Mouse (Mus musculus) urinary bladder, adult 2 months (tissue): ENCODE results near the gene Ikzf1. TPM values are rescaled to one million over a fixed set of nuclear protein-coding genes. Genes with fewer than 3 reads are reported as not detected.

ENCODE experiments used
- DNase-seq: peaks from one replicate; pipeline ENCODE4 v3.0.0; 2022; ENCODE audit warnings: low spot score
- polyA plus RNA-seq: library from polyadenylated mRNA; depleted of rRNA; stranded (reverse); fragments of >200 nt; gene quantifications from 2 replicates; pipeline ENCODE4 v1.2.3, GENCODE M21; 2012

Gene Ikzf1
- polyA plus RNA-seq, 1 experiment: 3.9 TPM

DNA sequence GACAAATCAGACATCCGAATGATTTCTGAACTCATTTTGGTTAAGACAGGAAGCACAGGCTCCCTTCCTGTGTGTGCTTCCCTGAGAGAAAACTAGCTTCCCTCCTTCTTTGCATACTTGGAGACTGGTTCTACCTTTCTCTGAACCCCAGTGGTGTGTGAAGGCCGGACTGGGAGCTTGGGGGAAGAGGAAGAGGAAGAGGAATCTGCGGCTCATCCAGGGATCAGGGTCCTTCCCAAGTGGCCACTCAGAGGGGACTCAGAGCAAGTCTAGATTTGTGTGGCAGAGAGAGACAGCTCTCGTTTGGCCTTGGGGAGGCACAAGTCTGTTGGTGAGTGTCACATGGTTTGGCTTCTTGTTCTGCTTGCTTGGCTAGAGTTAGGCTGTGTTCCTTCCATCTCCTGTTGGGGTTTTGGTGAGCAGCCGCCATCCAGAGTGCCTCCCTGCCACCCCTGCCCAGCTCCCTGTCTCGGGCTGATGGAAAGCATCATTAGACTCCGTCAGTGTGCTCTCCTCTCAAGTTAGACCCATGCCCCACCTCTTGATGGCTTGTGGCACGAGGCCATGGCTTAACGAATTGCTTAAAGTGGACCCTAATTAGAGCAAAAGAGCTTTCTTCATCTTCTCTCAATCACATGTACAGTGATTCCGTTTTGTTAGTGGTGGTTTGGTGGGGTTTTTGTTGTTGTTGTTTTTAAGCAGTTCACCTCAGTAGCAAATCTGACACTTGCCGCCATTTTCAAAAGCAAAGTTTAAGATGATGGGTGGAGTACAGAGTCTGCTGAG is 5.4 kb downstream of the Ikzf1 start:
- DNase-seq: no peak

GRCm38 (mm10) chr11:11690845-11691196 is 6.0 kb downstream of the Ikzf1 start:
- DNase-seq: no peak

DNA sequence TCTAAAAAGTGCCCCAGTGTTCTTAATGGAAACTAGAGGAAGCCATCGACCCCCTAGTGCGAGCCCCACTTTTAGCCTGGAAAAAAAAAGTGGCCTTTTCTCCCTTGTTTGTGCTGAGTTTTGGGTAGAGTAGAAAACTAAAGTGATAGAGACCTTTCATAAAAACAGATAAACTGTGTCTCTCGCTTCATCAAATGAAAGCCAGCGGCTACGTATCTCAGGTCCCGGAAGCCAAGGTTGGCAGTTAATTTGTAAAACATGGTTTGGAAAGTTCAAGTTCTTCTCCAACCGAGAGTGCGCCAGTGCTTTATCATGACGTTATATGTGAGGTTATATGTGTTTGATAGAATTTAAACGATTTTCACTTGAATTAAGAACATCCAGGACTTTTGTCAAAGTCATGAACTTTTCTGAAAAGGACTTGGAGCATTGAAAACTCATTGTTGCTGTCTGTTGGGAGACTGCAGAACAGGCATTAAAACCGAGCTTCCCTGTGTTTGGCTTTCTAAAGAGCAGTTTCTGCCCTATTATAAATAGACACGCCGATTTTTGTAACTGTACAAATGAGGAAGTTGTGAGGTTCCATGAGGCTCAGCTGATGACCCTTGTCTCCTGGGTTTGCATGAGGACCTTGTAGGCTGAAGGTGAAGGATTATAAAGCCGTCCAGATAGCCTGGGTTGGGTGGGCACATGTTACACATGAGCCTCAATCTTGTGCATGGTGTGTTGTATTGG is 6.7 kb downstream of the Ikzf1 start:
- no peak for DNase-seq

- DNase-seq: no peak
These were observed 7.9 kb downstream of the Ikzf1 start for GRCm38 (mm10) chr11:11692558-11693166.

DNA sequence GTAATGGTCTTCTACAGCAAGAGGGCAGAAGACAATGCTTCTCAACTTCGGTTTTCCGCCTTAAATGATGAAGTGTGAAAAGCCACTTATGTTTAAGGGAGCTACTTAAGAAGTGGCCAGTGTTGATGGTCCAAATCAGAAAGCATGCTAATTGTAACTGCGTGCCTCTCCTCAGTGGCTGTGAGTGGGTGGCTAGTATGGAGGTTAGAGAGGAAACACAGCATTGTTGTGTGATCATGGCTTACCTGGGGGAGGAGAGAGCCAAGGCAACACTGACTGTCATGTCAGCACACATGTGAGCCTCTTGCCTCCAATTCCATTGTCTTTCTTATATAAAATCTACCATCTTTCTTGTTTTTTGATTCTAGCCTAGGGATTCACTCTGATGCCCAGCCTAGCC is 8.6 kb downstream of the Ikzf1 start:
- DNase-seq: no peak

GRCm38 (mm10) chr11:11694072-11694471 is 9.3 kb downstream of the Ikzf1 start:
- DNase-seq: no peak

DNA sequence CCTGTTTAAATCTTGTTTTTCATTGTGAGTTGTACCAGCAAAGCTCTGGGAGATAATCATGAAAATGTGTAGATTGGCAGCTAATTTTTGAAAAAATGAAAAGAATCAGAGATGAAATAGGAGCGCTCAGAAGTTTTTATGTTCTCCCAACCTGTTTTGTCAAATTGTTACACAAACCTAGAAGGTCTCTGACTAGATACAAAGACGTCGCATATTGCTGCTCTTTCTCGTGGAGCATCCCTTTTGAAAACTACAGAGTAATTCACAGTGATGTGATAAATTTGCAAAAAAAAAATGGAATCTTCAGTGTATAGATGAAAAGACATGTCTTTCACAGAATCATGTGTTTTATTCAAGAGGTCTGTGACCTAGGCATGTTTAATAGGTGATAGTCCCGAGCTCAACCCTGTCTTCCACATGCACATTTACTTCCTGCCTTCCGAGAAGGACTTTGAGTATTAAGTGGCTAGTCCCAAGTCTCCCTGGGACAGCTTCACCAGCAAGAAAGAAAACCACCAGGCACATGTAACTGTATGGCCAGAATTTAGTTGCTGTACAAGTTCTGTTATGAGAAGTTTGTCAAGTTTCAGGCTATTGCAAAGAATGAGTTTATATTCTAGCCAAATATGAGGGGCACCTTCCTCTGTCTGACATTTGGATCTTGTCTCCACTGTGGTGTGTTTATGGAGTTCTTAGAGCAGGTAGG is 9.8 kb downstream of the Ikzf1 start:
- no peak for DNase-seq

GRCm38 (mm10) chr11:11695211-11695887 is 10.5 kb downstream of the Ikzf1 start:
- no peak for DNase-seq

GRCm38 (mm10) chr11:11695907-11696306 is 11.1 kb downstream of the Ikzf1 start:
- no peak for DNase-seq

- DNase-seq: no peak
These were observed 12.0 kb downstream of the Ikzf1 start for GRCm38 (mm10) chr11:11696814-11697213.

DNA sequence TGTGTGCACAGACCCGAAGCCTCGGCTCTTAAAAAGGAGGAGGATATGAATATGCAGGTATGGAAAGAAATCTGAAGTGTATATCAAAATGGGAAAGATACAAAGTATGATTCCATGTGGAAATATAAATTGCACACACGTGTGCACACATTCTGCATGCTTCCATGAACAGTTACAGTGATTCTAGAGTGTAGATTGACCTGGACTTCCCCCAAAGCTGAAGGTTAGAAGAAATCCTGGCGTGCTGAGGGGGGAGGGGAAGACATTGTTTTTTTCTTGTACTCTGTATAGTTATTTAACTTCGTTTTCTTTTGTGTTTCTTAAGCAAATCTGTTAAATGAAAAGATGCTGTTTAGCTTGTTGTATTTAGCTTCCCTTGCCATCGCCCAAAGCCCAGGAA is 16.6 kb downstream of the Ikzf1 start:
- no peak for DNase-seq

DNA sequence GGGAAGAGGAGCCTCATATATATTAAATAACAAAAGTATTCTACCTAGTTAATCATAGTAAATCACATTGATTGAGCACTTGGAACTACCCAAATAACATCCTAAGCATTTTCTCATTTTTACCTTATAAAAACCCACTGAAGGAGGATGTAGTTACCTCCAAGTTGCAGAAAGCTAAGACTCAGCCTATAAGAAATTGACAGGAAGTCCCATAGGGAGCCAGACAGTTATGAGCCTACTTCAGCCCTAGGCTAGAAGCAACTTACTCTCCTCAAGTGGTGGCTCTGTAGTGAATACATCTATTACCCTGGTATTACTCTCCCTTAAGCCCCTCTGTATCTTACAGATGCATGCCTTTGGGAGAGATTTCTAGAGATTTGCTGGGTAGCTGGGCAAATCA is 19.0 kb downstream of the Ikzf1 start:
- DNase-seq: no peak

- DNase-seq: no peak
These were observed 23.4 kb downstream of the Ikzf1 start for GRCm38 (mm10) chr11:11708154-11708719.

DNA sequence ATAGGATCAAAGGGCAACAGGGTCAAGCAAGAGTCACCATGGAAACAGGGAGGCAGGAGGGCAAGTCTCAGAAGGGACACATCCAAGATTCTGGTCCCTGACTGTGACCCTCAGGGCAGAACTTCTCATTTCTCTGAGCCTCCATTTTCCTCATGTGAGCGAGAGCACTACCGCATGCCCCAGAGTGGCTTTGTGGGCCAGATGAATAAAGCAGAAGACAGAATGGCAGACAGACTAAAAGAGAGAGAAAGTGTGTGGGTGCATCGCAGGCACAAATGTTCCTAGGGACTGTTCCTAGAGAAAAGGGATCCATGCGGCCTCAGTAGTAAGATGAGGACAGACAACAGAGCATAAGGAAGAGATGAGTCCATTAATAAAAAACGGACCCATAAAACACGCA is 24.5 kb downstream of the Ikzf1 start:
- DNase-seq: no peak

GRCm38 (mm10) chr11:11710718-11711117 is 25.9 kb downstream of the Ikzf1 start:
- DNase-seq: no peak

DNA sequence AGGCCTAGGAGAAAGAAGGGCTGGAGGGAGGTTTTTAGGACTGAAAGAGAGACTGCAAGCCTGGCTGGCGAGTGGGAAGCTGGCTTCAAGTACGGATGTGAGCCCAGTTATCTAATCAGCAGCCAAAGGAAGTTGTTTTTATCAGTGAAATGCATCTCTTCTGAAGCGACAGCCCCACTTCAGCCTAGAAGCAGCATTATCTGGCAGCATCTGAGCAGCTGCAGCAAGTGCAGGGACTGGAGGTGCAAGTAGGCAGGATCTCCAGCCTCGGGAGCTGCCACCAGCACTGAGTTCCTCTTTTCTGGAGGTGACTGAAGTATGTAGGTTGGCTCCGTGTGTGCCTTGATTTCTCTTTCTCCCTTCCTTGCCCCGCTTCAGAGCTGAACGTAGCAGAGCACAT is 26.9 kb downstream of the Ikzf1 start:
- no peak for DNase-seq

DNA sequence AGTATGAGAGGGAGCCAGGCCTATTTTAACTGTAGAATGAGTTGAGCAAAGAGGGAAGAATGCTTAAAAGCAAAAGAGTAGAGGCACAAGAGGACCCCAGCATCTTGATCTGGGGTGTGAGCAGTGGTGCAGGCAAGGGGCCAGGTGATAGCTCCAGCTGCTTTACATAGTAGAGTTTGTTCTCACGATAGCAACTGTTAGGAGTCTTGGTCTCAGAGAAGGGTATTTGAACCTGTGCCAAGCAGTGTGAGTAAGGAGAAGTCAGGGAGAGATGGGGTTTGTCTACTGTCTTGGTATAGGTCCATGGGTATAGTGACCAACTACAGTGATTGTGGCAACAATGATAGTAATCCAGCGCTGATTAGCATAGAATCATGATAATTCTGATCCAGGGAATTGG is 29.9 kb downstream of the Ikzf1 start:
- DNase-seq: no peak

- DNase-seq: no peak
These were observed 31.3 kb downstream of the Ikzf1 start for GRCm38 (mm10) chr11:11715963-11716691.

DNA sequence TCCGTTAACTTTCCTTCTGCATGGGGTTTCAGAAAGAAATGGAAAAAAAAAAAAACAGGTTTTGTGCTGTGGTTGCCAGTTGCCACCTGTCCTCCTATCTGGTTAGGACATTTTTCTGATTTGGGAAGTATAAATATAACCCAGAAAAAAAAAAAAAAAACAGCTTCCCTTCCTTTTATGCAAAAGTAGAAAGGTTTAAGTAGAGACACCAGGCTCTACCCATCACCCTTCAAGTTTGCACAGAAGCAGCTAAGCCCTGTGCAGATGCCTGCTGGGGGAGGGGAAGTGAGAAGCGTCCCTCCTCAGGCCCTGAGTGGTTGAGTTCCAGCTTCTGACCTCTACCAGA is 31.9 kb downstream of the Ikzf1 start:
- DNase-seq: no peak

DNA sequence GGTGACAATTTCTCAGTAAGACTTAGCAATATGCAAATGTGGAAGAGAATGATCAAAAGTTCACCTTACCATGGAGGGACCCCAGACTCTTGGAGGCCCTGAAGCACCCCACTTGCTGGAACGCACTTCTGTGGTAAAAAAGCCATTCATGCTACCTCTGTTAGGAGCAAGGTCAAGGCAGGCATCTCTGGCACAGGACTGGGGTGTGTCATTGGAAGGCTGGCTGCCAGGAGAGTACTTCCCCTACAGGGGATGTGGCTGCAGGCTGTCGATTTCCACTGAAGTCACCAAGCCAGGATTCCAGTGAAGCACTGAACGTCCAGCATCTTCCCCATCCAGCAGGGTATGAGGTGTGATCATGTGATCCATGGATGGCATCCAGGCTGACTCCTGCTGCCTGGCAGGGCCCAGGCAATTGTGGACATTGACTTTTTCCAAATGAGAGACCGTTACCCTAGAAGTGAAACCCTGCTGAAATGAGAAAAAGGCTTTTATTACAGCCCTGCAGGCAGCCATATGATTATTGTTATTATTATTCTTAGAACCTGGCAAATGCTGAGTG is 32.9 kb downstream of the Ikzf1 start:
- no peak for DNase-seq

GRCm38 (mm10) chr11:11719748-11720147 is 34.9 kb downstream of the Ikzf1 start:
- no peak for DNase-seq
